Mouse (Mus musculus) neural tube, embryonic 11.5 days (tissue): ENCODE data around the gene Ska2. TPM values are rescaled to one million over a fixed set of nuclear protein-coding genes. Genes with fewer than 3 reads are reported as not detected.

Experiments used
- ATAC-seq: fragments of 200-750 bp; cut with Nextera tagmentation; 2 replicates; pipeline ENCODE4 v1.8.0; 2017; ENCODE audit warnings: moderate number of reproducible peaks, mild to moderate bottlenecking, moderate TSS enrichment, moderate library complexity; ENCODE audit not compliant: insufficient read depth, low FRiP score, low TSS enrichment
- DNase-seq: peaks from one replicate; pipeline ENCODE4 v3.0.0-alpha.2; 2015; ENCODE audit warnings: low spot score
- H3K27ac ChIP-seq: fragments of 300-500 bp; sonication (generic); 2 replicates; pipeline ENCODE4 v1.5.1; 2014; ENCODE audit warnings: low read depth, mild to moderate bottlenecking, low read length
- H3K27me3 ChIP-seq: fragments of 300-500 bp; sonication (generic); 2 replicates; pipeline ENCODE4 v1.6.1; 2014; ENCODE audit warnings: mild to moderate bottlenecking, low read length, mixed read lengths; ENCODE audit not compliant: control insufficient read depth, insufficient read depth
- H3K36me3 ChIP-seq: fragments of 300-500 bp; sonication (generic); 2 replicates; pipeline ENCODE4 v1.6.1; 2014; ENCODE audit warnings: mild to moderate bottlenecking, low read length, moderate library complexity, mixed read lengths; ENCODE audit not compliant: control insufficient read depth, insufficient read depth
- H3K4me1 ChIP-seq: fragments of 300-500 bp; sonication (generic); 2 replicates; pipeline ENCODE4 v1.6.1; 2014; ENCODE audit warnings: low read length, mixed read lengths; ENCODE audit not compliant: control insufficient read depth, insufficient read depth
- H3K4me2 ChIP-seq: fragments of 300-500 bp; sonication (generic); 2 replicates; pipeline ENCODE4 v1.6.1; 2014; ENCODE audit warnings: low read depth, mild to moderate bottlenecking, moderate library complexity
- H3K4me3 ChIP-seq: fragments of 300-500 bp; sonication (generic); 2 replicates; pipeline ENCODE4 v1.5.1; 2014; ENCODE audit warnings: low read depth, low read length
- H3K9ac ChIP-seq: fragments of 300-500 bp; sonication (generic); 2 replicates; pipeline ENCODE4 v1.6.1; 2014; ENCODE audit warnings: mild to moderate bottlenecking, low read length
- H3K9me3 ChIP-seq: fragments of 300-500 bp; sonication (generic); 2 replicates; pipeline ENCODE4 v1.6.1; 2016; ENCODE audit warnings: low read length; ENCODE audit not compliant: control insufficient read depth
- WGBS: fragments of 180-500 bp; shearing (Covaris S2); extraction: QIAGEN DNeasy Blood & Tissue Kit; methylation state at CpG from one replicate; pipeline ENCODE4 v1.1.7; 2014; 5-methylcytosine and 5-hydroxymethylcytosine counted together
- polyA plus RNA-seq: library from polyadenylated mRNA; unstranded; fragments of >200 nt; fragmentation: Nextera tagmentation; extraction: Ambion mirVana; gene quantifications from 2 replicates; pipeline ENCODE4 v1.2.1, GENCODE M21; 2014

Ska2 gene
- polyA plus RNA-seq = 93.0 and 97.4 TPM in 2 replicates

DNA sequence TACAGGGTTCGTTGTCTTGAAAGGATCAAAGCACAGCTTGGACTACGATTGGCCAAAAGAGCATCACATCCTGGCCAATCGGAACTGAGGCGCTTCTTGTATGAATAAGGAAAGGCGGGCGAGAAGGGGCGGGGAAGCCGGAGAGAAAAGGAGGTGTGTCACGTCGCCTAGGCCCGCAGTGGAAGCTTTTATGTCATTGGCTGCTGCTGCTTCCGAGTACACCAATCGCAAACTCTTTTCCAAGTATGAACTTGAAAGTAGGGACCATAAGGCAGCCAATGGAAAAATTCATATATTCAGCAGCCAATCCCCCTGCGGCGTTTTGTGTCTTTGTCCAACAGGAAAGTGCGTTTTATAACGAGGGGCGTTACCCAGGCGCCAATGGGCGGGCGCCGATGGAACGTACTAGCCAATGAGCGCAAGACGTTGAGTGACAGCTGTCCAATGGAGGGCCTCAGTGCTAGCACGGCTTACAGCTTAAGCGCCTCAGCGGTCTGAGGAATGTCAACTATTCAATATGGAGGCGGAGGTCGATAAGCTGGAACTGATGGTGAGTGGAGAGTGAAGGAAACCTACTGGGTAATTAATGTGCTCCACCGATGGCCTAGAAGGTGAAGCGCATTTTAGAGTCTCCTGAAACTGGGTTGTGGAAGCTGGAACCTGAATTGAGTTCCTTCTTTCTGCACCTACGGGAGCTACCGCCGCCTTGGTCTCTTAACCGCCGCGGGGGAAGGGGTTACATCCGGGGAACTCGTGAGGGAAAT, at the start of gene Ska2:
Gene Ska2 (plus strand): TSS at position 480 of the 764 bp plus-strand sequence.
- Histone ChIP-seq H3K4me2 (peak within 1 kb of the TSS; percentile 61), H3K4me3 (peak within 1 kb of the TSS; percentile 95), H3K4me1 (no peaks in the 10 kb centered on the region; the same call in 1 of the 2 replicates), H3K27me3 (no peaks in the 10 kb centered on the region), H3K9me3 (no peaks in the 10 kb centered on the region), H3K36me3 (0 out of 2 replicates have a peak, but pooled peaks cover 4% of the 10 kb centered on the region), H3K27ac (peak within 1 kb of the TSS; percentile 93), H3K9ac (peak within 1 kb of the TSS; percentile 98)
- WGBS = under 1% methylated on average over 40 of the region's 40 CpGs
- DNase-seq (peak; percentile 99), ATAC-seq (peak; percentile 99)

DNA sequence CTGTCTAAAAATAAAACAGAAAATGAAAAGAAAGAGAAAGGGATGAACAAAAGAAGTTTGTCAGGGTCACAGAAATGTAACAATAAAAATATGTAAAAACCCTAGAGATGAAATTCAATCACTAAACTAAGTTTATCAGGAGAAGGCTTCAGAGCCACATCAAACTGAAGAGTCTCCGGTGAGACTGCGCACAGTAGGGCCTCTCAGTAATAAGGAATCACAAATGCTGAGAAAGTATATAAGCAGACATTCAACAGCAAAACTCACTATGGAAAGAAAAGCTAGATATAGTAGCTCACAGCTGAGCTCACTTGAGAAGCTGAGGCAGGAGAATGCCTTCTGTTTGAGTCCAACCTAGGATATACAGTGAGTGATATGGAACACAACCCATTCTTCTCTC, 48.6 kb upstream of the Ska2 start:
- H3K27ac ChIP-seq = no peak overlapping the region
- WGBS = 88% methylated on average over 2 of the region's 2 CpGs

DNA sequence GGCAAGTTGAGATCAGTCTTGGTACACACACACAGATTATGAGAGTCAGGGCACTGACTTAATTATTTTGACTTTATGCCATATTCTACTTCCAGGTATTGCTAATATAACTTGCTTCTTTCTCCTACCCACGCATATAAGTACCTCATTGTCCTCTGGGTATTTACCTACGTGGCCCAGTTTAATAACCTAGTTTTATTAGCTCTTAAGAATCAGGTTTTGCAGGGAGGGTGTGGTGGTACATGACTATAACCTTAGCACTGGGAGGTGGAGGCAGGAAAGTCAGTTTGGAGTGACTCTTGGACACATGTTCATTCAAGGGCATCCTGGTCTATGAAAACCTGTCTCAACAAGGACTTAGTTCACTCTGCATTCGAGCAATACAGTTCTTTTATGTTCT, 46.9 kb upstream of the Ska2 start:
- no peak overlapping the region for H3K27ac ChIP-seq
- H3K27me3 ChIP-seq = no peaks in the 10 kb centered on the region
- ATAC-seq (no peak), DNase-seq (no peak)
- H3K9me3 ChIP-seq = no peaks in the 10 kb centered on the region
- H3K4me3 ChIP-seq = no peak overlapping the region
- H3K4me2 ChIP-seq = no peak overlapping the region
- no peaks in the 10 kb centered on the region for H3K36me3 ChIP-seq
- 75% methylated on average over 3 of the region's 3 CpGs for WGBS
- no peaks in the 10 kb centered on the region for H3K4me1 ChIP-seq
- H3K9ac ChIP-seq = no peak overlapping the region

More for the DNA sequence above, 48.6 kb upstream of the Ska2 start:
- ATAC-seq (no peak), DNase-seq (no peak)
- Histone ChIP-seq H3K4me2 (no peak overlapping the region), H3K27me3 (no peaks in the 10 kb centered on the region), H3K9ac (no peak overlapping the region), H3K4me1 (no peaks in the 10 kb centered on the region), H3K9me3 (no peaks in the 10 kb centered on the region), H3K36me3 (no peaks in the 10 kb centered on the region), H3K4me3 (no peak overlapping the region)

DNA sequence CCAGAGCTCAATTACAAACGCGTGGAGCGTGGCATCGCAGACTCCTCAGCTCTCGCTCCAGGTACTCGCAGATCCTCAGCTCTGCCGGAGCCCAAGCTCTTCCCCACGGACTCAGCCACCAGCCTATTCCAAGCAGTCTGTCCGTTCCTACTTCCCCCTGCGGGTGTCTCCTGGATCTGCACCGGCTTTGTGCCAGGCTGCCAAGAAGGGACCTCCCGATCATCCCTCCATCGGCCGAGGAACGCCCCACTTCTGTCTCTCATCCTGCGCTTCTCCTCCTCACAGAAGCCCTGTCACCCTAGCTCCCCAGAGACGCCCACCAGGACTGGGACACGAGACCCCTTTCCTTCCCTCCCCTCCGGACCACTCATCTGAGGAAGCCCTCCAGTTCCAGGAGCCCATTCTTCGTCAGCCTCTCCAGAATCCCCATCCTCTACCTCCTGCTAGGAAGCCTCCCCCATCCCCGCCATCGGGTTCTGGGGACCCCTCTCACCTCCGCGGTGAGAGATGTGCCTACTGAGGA, 35.6 kb upstream of the Ska2 start:
- H3K9me3 ChIP-seq = no peaks in the 10 kb centered on the region
- peak overlapping the region; percentile 93 for H3K9ac ChIP-seq
- DNase-seq = peak; percentile 78
- H3K4me2 ChIP-seq = peak overlapping the region; percentile 82
- ATAC-seq = peak; percentile 77
- H3K4me3 ChIP-seq = peak overlapping the region; percentile 70
- peak overlapping the region; percentile 92 for H3K27ac ChIP-seq
- no peaks in the 10 kb centered on the region for H3K27me3 ChIP-seq
- H3K36me3 ChIP-seq = no peaks in the 10 kb centered on the region; the same call in 1 of the 2 replicates
- H3K4me1 ChIP-seq = no peaks in the 10 kb centered on the region
- WGBS = 0% methylated on average over 24 of the region's 24 CpGs

DNA sequence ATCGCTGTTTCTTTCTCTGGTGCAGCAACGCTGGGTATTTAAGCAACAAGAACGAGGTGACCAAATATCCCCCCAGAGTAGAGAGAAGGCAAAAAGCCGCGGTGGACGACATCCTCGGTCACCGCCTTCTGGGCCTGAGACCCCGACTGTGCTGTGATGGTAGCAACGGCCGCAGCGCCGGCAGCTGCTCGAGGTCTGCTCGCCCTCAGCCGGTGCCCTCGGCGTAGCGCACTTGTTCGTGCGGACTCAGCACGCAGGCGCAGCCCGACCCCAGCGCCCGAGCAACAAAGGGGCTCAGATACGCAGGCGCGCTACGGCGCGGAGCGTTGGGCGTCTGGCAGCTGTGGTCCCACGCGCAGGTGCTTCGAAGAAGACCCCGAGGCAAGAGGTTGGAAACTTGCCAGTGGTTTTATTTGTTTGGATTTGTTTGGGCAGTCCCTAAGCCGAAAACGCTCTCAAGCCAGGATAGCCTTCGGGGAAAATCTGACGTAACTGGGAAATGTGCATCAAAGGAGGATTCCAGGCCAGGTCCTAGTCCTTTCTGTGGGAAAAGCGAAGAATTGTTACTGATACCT, 35.1 kb upstream of the Ska2 start, which contains the start of gene Gdpd1:
Gene Gdpd1 (minus strand): TSS at position 197 of the 575 bp plus-strand sequence.
- peak within 1 kb of the TSS; percentile 70 for H3K4me3 ChIP-seq
- no peaks in the 10 kb centered on the region for H3K4me1 ChIP-seq
- peak within 1 kb of the TSS; percentile 82 for H3K4me2 ChIP-seq
- DNase-seq (peak; percentile 96), ATAC-seq (peak; percentile 94)
- peak within 1 kb of the TSS; percentile 92 for H3K27ac ChIP-seq
- no peaks in the 10 kb centered on the region for H3K9me3 ChIP-seq
- H3K36me3 ChIP-seq = no peaks in the 10 kb centered on the region; the same call in 1 of the 2 replicates
- peak within 1 kb of the TSS; percentile 93 for H3K9ac ChIP-seq
- H3K27me3 ChIP-seq = no peaks in the 10 kb centered on the region
- whole genome bisulfite sequencing = under 1% methylated on average over 43 of the region's 43 CpGs

DNA sequence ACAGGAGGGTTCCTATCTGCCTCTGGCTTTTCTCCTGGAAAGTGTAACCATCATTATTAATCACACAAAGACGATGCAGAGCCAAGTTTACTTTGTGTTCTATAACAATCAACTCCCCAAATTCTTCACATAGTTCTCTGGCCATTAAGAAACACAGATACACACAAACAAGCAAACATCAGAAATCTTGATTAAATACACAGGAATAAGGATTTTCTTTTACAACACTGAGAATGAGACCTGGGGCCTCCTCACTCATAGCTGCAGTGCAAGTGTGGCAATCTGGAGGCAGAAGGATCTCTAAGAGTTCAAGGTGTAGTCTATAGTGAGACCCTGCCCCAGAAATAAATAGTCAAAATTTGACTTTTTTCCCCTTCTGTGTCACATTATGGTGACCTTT, 25.3 kb upstream of the Ska2 start:
- 89% methylated on average over 1 of the region's 1 CpGs for WGBS
- no peaks in the 10 kb centered on the region for H3K9me3 ChIP-seq
- ATAC-seq = no peak
- peaks cover 10% of the 10 kb centered on the region for H3K36me3 ChIP-seq
- H3K9ac ChIP-seq = no peak overlapping the region
- no peak overlapping the region for H3K4me2 ChIP-seq
- H3K4me3 ChIP-seq = no peak overlapping the region
- DNase-seq = no peak
- H3K27ac ChIP-seq = no peak overlapping the region
- no peaks in the 10 kb centered on the region for H3K27me3 ChIP-seq
- peaks cover 15% of the 10 kb centered on the region for H3K4me1 ChIP-seq

DNA sequence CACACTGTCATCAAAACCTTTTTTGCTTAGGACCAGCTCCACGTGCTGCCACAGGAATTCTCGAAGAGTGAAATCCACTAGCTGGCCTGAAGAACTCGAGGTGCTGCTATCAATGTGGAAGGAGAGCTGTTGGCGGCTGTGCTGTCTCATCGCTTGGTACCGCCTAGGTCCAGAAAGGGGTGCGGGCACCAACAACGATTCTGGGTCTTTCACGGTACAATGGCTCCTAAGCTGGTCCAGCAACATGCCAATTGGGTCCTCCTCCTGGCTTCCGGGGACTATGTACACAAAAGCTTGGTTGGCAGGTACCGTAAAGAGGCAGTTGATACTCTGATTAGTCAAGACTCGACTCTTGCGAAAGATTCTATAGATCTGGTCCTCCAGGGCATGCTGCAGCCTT, 23.6 kb upstream of the Ska2 start:
- 89% methylated on average over 13 of the region's 13 CpGs for WGBS
- Histone ChIP-seq H3K4me2 (peak overlapping the region; percentile 81), H3K27ac (no peak overlapping the region), H3K36me3 (peaks cover 10% of the 10 kb centered on the region), H3K9me3 (no peaks in the 10 kb centered on the region), H3K27me3 (no peaks in the 10 kb centered on the region), H3K4me1 (peaks cover 15% of the 10 kb centered on the region), H3K9ac (no peak overlapping the region), H3K4me3 (peak overlapping the region; percentile 83)
- ATAC-seq = no peak
- DNase-seq = no peak

DNA sequence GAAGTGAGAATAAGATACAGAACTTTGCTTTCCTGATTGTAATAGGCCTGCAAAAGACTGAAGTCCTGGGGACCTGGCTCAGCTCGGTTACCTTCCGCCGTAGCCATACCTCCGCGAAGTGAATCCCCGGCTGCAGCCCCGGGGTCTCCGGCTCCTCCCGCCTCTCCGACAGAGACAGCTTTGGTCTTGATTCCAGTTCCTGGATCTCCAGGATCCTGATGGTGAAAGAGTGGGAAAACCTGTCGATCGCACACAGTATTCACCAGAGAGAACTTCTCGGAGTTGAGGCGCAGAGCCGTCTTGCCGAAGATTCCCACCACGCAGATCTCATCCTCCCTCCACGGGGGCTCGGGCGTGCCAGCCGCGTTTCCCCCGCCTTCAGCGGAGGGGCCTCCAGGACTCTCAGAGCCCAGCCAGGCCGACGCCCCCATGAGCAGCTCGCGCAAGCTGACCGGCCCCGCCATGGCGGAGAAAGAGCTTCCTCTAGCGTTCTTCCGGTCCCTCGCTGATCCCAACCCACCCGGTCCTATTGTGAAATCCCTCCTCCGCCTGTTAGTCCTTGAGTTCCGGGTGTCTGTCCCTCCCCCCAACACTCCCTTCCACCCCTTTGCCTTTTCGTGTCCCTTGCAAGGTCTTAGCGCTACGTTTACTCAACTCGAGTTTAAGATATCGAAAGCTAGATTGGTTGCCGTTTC, 22.6 kb upstream of the Ska2 start, which contains the start of gene Smg8:
Gene Smg8 (minus strand): TSS at position 485 of the 695 bp plus-strand sequence.
- 1% methylated on average over 43 of the region's 43 CpGs for WGBS
- Histone ChIP-seq H3K9me3 (no peaks in the 10 kb centered on the region), H3K36me3 (peaks cover 7% of the 10 kb centered on the region; the same call in 1 of the 2 replicates)

More for the DNA sequence above, 22.6 kb upstream of the Ska2 start, which contains the start of gene Smg8:
- Histone ChIP-seq H3K4me2 (peak within 1 kb of the TSS; percentile 81), H3K4me3 (peak within 1 kb of the TSS; percentile 83), H3K27me3 (no peaks in the 10 kb centered on the region), H3K4me1 (peaks cover 15% of the 10 kb centered on the region), H3K9ac (peak within 1 kb of the TSS; percentile 82), H3K27ac (peak within 1 kb of the TSS; percentile 36; the same call in 1 of the 2 replicates)
- ATAC-seq (peak; percentile 63), DNase-seq (peak; percentile 83)
